Mouse (Mus musculus): ENCODE data around the gene Fam180a. TPM values are rescaled to one million over a fixed set of nuclear protein-coding genes. Genes with fewer than 3 reads are reported as not detected.
A peak's percentile ranks its signal among the peaks of the same experiment; 100 is the strongest.

Gene Fam180a
- polyA plus RNA-seq, 1 experiment from 2014 or later, result 0.93 TPM

DNA sequence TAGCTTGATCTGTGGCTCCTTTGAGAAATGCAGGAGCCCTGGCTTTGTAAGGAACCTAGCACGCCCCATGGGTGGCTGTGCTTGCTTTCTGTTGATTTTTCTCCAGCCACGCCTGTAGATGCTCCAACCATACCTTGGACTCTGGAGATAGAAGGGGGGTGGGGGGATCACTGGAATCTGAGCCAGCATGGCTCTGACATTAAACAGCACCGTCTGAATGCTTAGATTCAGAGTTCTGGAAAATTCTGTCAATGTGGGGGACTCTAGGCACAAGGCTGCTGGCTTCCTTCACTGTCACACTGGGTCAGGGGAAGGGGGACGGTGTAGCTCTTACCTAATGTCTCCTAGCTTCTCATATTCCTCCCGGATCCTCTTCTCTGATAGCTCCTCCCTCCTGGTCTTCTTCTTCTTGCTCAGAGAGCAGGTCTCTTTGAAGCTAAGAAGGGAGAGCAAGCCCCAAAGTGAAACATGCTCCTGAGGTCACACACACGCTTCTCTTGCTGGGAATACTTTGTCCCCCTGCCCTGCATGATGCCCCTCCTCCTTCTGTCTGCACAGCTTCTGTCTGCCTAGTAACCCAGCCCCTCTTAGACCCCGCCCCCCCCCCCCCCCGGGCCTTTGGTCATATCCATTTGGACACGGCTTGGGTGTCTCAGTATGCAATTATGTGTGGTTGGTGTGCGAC is 47.9 kb downstream of the Fam180a start:
- Histone ChIP-seq H3K27ac (replicated peaks in 1 of 2; ENCODE audit: control insufficient read depth in 1 of 2, insufficient read depth in 1 of 2, low read depth in 2 of 2, low read length in 2 of 2) (peak overlapping the region in 1 of 2 experiments; percentile 5; a peak in 1 of 4 replicates), H3K9ac (ENCODE audit: low read length) (peak overlapping the region; percentile 10; the same call in 1 of the 2 replicates), H3K4me2 (ENCODE audit: low read length) (peak overlapping the region; percentile 34)

DNA sequence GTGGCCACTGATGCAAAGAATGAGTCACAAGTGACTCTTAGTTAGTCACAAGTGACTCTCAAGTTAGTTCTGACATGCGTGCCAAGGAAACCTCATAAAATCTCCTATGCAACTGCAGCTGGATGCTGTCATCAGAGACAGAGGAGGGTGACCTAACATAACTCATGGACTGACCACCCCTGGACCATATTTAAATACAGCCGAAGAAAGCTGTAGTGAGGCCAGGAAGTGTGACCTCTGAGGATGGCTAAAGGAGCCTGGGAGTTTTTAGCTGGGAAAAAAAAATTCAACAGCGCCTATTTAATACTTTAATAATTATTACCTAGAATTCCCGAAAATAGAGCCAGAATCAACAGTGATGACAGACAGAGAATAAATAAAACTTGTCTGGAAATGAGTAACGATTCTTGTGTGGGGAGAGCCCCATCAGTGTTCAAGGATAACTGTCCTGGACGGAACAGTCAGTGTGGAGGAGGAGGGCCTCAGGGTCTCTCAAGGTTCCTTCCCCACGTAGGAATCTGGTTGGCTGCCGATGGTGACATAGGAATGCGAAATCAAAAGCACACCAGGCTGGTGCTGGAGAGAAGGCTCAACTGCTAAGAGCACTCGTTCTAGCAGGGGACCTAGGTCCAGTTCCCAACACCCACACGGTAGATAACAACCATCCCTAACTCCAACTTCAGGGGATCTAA is 52.4 kb downstream of the Fam180a start:
- H3K4me1 ChIP-seq (ENCODE audit: control insufficient read depth in 2 of 2, insufficient read depth in 2 of 2, low read length in 2 of 2), result peaks cover 5 to 11% of the 10 kb centered on the region in 2 experiments
- 62% methylated on average over 11 of the region's 11 CpGs for WGBS
- no peaks in the 10 kb centered on the region for H3K27me3 ChIP-seq (ENCODE audit: control insufficient read depth, insufficient read depth, low read length)
- no peak overlapping the region for H3K4me2 ChIP-seq (ENCODE audit: low read length)
- H3K4me3 ChIP-seq (ENCODE audit: control insufficient read depth in 1 of 2, insufficient read depth in 1 of 2, low read depth in 1 of 2, low read length in 2 of 2), result no peak overlapping the region
- no peak for ATAC-seq (ENCODE audit: insufficient number of reproducible peaks, insufficient read depth, low FRiP score, low read depth)
- H3K9ac ChIP-seq (ENCODE audit: low read length), result no peak overlapping the region
- H3K36me3 ChIP-seq (ENCODE audit: control insufficient read depth, insufficient read depth, low read length), result no peaks in the 10 kb centered on the region
- no peaks in the 10 kb centered on the region for H3K9me3 ChIP-seq (ENCODE audit: control insufficient read depth, low read length)
- no peak overlapping the region for H3K27ac ChIP-seq (replicated peaks in 1 of 2; ENCODE audit: control insufficient read depth in 1 of 2, insufficient read depth in 1 of 2, low read depth in 2 of 2, low read length in 2 of 2)

More for the DNA sequence above, 47.9 kb downstream of the Fam180a start:
- no peaks in the 10 kb centered on the region for H3K9me3 ChIP-seq (ENCODE audit: control insufficient read depth, low read length)
- peaks cover 5 to 9% of the 10 kb centered on the region in 2 experiments for H3K4me1 ChIP-seq (ENCODE audit: control insufficient read depth in 2 of 2, insufficient read depth in 2 of 2, low read length in 2 of 2)
- ATAC-seq (ENCODE audit: insufficient number of reproducible peaks, insufficient read depth, low FRiP score, low read depth), result no peak
- H3K27me3 ChIP-seq (ENCODE audit: control insufficient read depth, insufficient read depth, low read length), result no peaks in the 10 kb centered on the region
- H3K36me3 ChIP-seq (ENCODE audit: control insufficient read depth, insufficient read depth, low read length), result no peaks in the 10 kb centered on the region
- no peak overlapping the region for H3K4me3 ChIP-seq (ENCODE audit: control insufficient read depth in 1 of 2, insufficient read depth in 1 of 2, low read depth in 1 of 2, low read length in 2 of 2)
- 42% methylated on average over 9 of the region's 10 CpGs for WGBS

DNA sequence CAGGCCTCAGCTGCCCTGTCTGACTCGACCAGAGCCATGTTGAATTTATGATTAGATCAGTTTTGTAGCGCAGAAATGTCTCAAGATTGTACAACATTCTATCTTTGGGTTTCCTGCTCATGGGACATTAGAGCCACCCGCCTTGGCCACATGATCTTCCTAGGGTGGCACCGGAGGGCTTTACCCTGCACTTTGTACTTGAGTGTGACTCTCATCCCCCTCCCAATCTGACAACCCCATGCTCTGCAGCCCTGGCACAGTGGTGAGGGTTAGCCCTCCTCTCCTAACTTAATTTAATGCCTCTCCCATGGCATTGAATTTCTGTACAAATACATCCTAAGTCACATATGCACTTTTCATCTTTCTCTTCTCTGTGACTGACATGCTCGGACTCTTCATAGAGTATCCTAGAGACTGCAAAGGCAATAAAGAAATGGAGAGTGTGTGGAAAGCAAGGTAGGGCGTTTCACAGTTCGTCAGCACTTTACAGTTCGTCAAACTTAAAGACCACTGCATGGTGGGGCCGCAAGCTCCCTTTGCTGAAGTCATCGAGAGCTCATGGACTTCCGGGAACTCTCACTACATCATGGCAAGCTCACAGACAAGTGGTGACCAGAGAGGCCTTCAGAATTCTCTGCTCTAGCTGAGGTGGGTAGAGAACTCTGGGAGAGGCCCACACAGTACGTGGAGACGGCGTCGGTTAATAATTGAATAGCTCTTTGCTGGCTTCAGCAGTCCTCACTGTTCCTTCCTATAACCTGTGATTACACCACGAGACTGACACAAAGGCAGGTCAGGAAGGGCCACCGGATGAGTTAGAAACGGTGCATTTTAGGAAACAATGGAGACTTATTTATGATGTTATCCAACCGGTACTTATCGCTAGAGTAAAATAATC is 53.8 kb downstream of the Fam180a start:
- no peaks in the 10 kb centered on the region for H3K9me3 ChIP-seq (ENCODE audit: control insufficient read depth, low read length)
- WGBS, result 84% methylated on average over 20 of the region's 20 CpGs

DNA sequence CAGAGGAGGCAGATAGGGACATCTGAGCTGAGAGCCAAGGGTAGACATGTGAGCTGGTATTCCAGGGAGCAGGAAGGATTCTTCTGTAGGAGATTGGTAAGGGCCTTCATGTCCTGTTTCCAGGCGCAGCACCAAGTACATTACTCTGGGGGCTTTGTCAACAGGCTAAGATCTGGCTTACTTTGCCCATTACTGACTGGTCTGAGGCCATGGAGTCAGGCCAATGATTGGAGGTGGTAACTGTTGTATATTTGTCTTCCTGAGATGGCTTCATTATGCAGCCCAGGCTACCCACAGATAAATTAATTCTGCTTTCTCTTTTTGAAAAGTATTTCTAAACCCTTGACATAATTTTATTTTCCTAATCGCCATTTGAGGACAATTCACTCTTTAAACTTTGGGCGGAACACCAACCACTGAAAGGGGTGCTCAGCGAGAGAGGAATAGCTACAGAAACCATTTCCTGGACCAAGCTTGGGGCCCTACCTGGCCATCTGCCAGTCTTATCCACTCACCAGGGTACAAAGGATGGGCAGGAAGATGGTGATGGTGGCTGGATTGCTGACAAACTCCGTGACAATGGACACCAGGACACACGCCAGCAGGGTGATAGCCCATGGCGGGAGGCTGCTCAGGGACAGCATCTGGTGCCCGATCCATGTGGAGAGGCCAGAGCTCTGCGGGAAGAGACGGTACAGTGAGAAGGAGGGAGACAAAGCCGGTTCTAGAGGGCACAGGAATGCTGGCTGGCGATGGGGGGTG is 54.7 kb downstream of the Fam180a start:
- Histone ChIP-seq H3K27ac (replicated peaks in 1 of 2; ENCODE audit: control insufficient read depth in 1 of 2, insufficient read depth in 1 of 2, low read depth in 2 of 2, low read length in 2 of 2) (no peak overlapping the region), H3K9ac (ENCODE audit: low read length) (no peak overlapping the region), H3K4me3 (ENCODE audit: control insufficient read depth in 1 of 2, insufficient read depth in 1 of 2, low read depth in 1 of 2, low read length in 2 of 2) (no peak overlapping the region), H3K36me3 (ENCODE audit: control insufficient read depth, insufficient read depth, low read length) (no peaks in the 10 kb centered on the region), H3K4me2 (ENCODE audit: low read length) (no peak overlapping the region), H3K9me3 (ENCODE audit: control insufficient read depth, low read length) (no peaks in the 10 kb centered on the region), H3K27me3 (ENCODE audit: control insufficient read depth, insufficient read depth, low read length) (no peaks in the 10 kb centered on the region), H3K4me1 (ENCODE audit: control insufficient read depth in 2 of 2, insufficient read depth in 2 of 2, low read length in 2 of 2) (0 out of 4 replicates have a peak, but pooled peaks cover 0 to 2% of the 10 kb centered on the region in 2 experiments)
- ATAC-seq (ENCODE audit: insufficient number of reproducible peaks, insufficient read depth, low FRiP score, low read depth), result no peak
- WGBS, result 82% methylated on average over 12 of the region's 12 CpGs

More for the DNA sequence above, 53.8 kb downstream of the Fam180a start:
- ATAC-seq (ENCODE audit: insufficient number of reproducible peaks, insufficient read depth, low FRiP score, low read depth), result no peak
- Histone ChIP-seq H3K4me1 (ENCODE audit: control insufficient read depth in 2 of 2, insufficient read depth in 2 of 2, low read length in 2 of 2) (0 out of 4 replicates have a peak, but pooled peaks cover 0 to 2% of the 10 kb centered on the region in 2 experiments), H3K4me2 (ENCODE audit: low read length) (no peak overlapping the region), H3K27me3 (ENCODE audit: control insufficient read depth, insufficient read depth, low read length) (no peaks in the 10 kb centered on the region), H3K9ac (ENCODE audit: low read length) (no peak overlapping the region), H3K27ac (replicated peaks in 1 of 2; ENCODE audit: control insufficient read depth in 1 of 2, insufficient read depth in 1 of 2, low read depth in 2 of 2, low read length in 2 of 2) (no peak overlapping the region), H3K4me3 (ENCODE audit: control insufficient read depth in 1 of 2, insufficient read depth in 1 of 2, low read depth in 1 of 2, low read length in 2 of 2) (no peak overlapping the region), H3K36me3 (ENCODE audit: control insufficient read depth, insufficient read depth, low read length) (no peaks in the 10 kb centered on the region)

DNA sequence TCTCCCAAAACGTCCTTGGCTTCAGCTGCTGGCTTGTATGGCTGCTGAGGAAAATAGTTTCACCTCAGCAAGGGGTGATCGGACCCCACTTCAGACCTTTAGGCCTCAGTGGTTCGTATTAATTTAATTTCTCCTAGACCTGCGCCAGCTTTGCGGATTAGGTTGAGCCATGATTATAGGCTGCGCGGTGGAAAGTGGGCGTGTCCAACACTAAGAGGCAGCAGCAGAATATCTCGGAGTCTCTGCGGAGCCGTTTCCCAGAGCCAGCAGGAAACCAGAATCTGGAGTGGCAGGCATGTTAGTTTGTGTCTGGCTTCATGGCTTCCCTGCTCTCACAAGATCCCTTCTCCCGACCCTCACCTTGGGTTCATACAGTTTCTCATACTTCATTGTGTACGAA is 56.3 kb downstream of the Fam180a start:
- Histone ChIP-seq H3K4me1 (ENCODE audit: control insufficient read depth in 2 of 2, insufficient read depth in 2 of 2, low read length in 2 of 2) (0 out of 4 replicates have a peak, but pooled peaks cover 0 to 2% of the 10 kb centered on the region in 2 experiments), H3K27me3 (ENCODE audit: control insufficient read depth, insufficient read depth, low read length) (no peaks in the 10 kb centered on the region), H3K4me2 (ENCODE audit: low read length) (no peak overlapping the region), H3K27ac (replicated peaks in 1 of 2; ENCODE audit: control insufficient read depth in 1 of 2, insufficient read depth in 1 of 2, low read depth in 2 of 2, low read length in 2 of 2) (no peak overlapping the region), H3K9me3 (ENCODE audit: control insufficient read depth, low read length) (no peaks in the 10 kb centered on the region), H3K36me3 (ENCODE audit: control insufficient read depth, insufficient read depth, low read length) (no peaks in the 10 kb centered on the region), H3K4me3 (ENCODE audit: control insufficient read depth in 1 of 2, insufficient read depth in 1 of 2, low read depth in 1 of 2, low read length in 2 of 2) (no peak overlapping the region), H3K9ac (ENCODE audit: low read length) (no peak overlapping the region)
- no peak for ATAC-seq (ENCODE audit: insufficient number of reproducible peaks, insufficient read depth, low FRiP score, low read depth)
- WGBS, result 67% methylated on average over 13 of the region's 13 CpGs

DNA sequence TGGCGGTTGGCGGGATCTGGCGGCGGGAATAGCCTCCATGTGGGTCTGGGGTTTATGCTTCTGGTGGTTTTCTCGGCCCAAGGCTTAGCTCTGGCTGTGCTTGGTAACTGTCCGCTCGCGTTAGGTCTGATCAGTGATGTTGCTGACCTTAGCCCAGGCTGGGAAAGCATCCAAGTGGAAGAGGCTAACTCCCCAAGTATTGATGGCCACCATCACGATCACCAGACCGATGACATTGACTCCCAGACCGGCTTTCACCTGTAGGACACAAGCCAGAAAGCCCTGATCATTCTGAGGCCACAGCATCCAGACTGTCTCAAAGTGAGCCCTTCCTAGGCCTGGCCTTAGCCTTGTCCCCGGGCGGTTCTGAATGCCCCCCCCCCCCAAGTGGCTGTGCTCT is 57.2 kb downstream of the Fam180a start:
- peaks cover 4% of the 10 kb centered on the region for H3K36me3 ChIP-seq (ENCODE audit: control insufficient read depth, insufficient read depth, low read length)
- 0 out of 4 replicates have a peak, but pooled peaks cover 0 to 2% of the 10 kb centered on the region in 2 experiments for H3K4me1 ChIP-seq (ENCODE audit: control insufficient read depth in 2 of 2, insufficient read depth in 2 of 2, low read length in 2 of 2)
- ATAC-seq (ENCODE audit: insufficient number of reproducible peaks, insufficient read depth, low FRiP score, low read depth), result no peak
- H3K27ac ChIP-seq (replicated peaks in 1 of 2; ENCODE audit: control insufficient read depth in 1 of 2, insufficient read depth in 1 of 2, low read depth in 2 of 2, low read length in 2 of 2), result no peak overlapping the region
- no peak overlapping the region for H3K4me2 ChIP-seq (ENCODE audit: low read length)
- no peak overlapping the region for H3K4me3 ChIP-seq (ENCODE audit: control insufficient read depth in 1 of 2, insufficient read depth in 1 of 2, low read depth in 1 of 2, low read length in 2 of 2)
- H3K27me3 ChIP-seq (ENCODE audit: control insufficient read depth, insufficient read depth, low read length), result no peaks in the 10 kb centered on the region
- 96% methylated on average over 13 of the region's 13 CpGs for WGBS
- no peak overlapping the region for H3K9ac ChIP-seq (ENCODE audit: low read length)
- no peaks in the 10 kb centered on the region for H3K9me3 ChIP-seq (ENCODE audit: control insufficient read depth, low read length)
